Mouse (Mus musculus) adrenal gland (tissue): ENCODE results near the gene Adgrl3.

Experiments used
- intact Hi-C: fragments of 180-260 bp; cut with DNase I; formaldehyde crosslinking; loops from one replicate; pipeline ENCODE4 v1.15.1; 2025

Adgrl3 gene

GRCm38 (mm10) chr5:81073875-81074274 is 53.9 kb downstream of the Adgrl3 start:
- intact Hi-C loops, result no loop called here

- intact Hi-C loops, result no loop called here
These were observed 56.4 kb downstream of the Adgrl3 start for GRCm38 (mm10) chr5:81076377-81076776.

GRCm38 (mm10) chr5:81077031-81077430 is 57.1 kb downstream of the Adgrl3 start:
- intact Hi-C loops, result no loop called here

- intact Hi-C loops, result no loop called here
These were observed 58.1 kb downstream of the Adgrl3 start for GRCm38 (mm10) chr5:81077990-81078389.

DNA sequence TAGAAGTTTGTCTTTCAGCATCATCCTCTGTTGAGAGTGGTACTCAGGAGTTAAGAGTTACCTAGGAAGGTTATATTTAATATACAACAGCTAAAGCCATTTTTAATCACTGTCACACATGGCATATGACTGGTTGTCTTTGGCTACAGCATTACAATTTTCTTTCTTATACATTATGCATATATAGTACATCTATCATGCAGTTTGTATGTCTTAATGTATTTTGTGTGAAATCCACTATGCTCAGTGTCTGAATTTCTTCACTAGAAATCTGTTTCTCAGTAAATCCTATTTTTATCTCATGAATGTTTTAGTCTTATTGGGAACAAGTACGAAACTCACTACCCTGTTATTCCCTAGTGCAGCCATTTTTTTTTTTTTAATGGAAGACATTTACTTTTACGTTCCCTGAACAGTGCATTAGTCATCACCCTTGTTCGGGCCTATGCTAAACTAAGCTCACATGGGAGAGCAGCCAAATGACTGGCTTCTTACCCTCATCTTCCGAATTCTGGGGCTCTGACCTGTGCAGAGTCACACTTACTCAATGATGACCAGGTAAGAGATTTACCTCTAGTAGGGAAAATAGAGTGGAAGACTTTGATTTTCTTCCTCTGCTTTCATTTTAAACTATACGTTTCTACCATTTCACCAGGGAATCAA is 63.9 kb downstream of the Adgrl3 start:
- intact Hi-C loops, result no loop called here

DNA sequence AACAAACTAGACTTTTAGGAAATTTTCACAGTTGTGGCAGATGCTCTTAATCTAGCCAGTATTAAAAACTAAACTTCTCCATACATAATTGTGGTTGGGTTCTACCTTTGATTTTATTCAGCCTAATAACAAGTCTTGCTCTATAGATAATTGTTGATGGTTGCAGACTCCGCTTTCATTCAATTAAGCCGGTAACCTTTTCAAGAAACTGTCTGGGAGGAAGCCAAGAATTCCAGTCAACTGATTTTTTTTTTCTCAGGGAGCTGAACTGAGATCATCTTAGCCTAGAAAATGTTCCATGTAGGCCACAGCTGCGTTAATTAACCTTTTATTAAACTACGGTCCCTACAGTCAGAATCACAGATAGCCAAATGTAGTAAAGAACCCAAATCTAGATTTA is 65.2 kb downstream of the Adgrl3 start:
- intact Hi-C loops, result no loop called here

GRCm38 (mm10) chr5:81088667-81089066 is 68.7 kb downstream of the Adgrl3 start:
- intact Hi-C loops, result no loop called here

- intact Hi-C loops, result no loop called here
These were observed 74.7 kb downstream of the Adgrl3 start for GRCm38 (mm10) chr5:81094618-81095017.

DNA sequence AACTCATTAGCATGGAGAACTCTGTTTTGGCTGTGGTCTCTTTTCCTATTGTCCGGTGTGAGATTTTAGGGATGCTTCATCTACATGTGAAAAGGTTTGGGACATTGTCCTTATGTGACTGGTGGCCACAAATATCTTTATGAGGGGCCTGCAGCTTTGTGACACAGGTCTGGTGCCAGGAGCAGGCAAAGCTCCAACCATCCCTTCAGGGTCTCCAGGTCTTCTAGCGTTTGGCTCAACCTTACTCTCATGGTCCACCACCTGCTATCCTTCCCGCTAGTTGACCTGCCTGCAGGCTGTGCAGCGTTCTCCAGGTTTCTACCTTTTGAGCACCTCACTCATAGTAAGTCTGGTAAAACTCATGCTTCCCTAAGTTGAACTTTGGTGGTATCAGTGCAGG is 77.2 kb downstream of the Adgrl3 start:
- intact Hi-C loops, result no loop called here

DNA sequence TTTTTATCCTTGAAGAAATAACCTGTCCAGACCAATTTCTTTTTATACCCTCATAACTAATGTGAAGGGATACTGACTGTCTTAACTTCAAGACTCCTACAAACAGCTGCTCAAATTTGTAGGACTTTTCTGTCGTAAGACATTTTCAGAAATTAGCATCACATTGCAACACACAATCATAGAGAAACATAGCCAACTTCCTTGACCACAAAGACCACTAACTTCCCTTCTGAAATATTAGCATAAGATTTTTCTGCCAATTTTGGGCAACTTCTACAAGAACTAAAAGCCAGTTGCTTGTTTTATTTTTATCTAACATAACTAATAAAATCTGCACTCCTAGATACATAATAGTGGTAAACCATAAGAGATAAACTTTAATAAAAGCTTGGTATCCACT is 87.5 kb downstream of the Adgrl3 start:
- intact Hi-C loops, result no loop called here

- intact Hi-C loops, result no loop called here
These were observed 104.5 kb downstream of the Adgrl3 start for GRCm38 (mm10) chr5:81124483-81124882.

DNA sequence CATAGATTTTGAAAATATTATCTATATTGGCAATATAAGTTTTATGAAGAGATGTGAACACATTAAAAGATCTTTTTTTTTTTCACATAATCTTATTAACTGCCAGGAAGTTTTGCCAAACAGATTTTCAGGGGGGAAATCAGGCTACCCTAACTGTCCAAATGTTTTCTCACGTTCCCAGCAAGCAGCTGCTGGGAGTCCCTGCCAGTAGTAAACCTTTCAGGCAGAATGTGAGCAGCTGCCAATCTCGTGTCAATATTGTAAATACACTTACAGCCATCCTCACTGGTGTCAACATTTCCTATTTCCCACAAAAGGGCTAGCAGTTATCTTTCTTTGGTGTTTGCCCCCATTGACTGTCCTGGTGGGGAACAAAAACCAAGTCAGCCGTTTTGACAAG is 107.7 kb downstream of the Adgrl3 start:
- intact Hi-C loops, result no loop called here

- intact Hi-C loops, result no loop called here
These were observed 116.5 kb downstream of the Adgrl3 start for GRCm38 (mm10) chr5:81136394-81136793.

DNA sequence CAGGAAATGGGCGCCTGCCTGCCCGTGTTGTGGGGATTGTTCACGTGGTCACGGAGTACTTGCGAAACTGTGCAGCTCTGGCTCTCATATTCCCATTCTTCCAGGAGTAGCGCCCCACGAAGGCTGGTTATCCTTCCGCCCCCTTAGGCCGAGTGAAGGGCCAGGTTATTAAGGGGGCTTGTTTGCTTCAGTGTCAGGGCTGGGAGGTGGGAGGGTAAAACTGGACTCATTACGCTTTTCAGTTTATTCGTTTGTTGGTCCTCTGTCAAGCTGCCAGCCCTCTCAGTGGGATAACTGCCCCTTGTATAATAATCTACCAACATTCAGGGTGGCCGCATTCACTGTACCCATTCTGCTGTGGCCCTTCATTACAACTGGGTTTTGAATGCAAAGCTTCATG is 135.9 kb downstream of the Adgrl3 start:
- intact Hi-C loops, result no loop called here

DNA sequence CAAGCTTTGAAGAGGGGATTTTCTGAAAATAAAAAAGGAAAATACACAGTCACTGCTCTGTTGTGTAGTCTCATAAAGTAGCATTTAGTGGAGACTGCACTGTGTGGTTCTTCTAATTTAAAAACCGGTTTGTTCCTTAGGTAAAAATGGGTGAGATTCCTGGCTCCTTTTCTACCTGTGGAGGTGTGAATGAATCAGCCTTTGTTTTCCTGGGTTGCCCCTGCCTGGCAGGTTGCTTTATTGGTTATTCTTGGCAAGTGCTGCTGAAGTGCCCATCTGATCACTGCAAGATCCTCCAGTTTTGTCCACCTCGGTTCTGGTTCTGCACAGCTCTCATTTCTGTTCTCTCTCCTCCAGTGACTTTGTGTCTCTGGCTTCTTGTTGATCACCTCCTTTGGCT is 136.3 kb downstream of the Adgrl3 start:
- intact Hi-C loops, result no loop called here

DNA sequence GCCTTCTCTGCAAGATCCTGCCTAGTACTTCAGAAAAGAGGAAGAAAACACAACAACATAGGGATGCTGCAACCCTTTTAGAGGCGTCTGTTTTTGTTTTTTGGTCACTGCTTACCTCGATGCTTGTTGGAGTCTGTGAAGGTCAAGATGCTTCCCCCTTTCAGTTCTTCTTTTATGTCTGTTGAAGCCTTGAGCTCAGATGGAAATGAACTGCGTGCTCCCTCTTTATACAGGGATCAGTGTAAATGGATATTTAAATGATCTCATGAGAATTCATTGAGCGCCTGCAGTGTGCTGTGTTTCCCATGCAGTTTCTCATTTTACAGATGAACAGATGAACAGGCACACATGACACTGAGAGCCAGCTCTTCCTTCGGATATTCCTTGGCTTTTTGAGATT is 136.9 kb downstream of the Adgrl3 start:
- intact Hi-C loops, result no loop called here

DNA sequence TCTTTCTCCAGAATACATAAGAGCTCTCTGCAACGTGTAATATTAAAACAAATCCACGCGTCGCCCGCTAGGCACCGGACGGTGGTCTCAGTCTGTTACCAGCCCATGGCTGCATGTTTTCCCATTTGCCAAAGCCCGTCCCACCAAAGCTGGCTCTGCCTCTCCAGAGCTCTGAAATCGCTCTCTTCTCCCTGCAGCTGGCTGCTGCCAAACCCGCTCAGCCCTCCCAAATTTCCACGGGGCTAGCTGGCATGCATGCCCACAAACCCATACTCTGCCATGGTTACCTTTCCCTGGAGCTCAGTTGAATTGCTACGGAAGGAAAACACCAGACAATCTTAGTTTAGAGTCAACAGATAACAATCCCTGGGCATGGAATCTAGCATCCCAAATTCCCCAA is 139.1 kb downstream of the Adgrl3 start:
- intact Hi-C loops, result no loop called here

- intact Hi-C loops, result no loop called here
These were observed 140.5 kb downstream of the Adgrl3 start for GRCm38 (mm10) chr5:81160431-81160830.

DNA sequence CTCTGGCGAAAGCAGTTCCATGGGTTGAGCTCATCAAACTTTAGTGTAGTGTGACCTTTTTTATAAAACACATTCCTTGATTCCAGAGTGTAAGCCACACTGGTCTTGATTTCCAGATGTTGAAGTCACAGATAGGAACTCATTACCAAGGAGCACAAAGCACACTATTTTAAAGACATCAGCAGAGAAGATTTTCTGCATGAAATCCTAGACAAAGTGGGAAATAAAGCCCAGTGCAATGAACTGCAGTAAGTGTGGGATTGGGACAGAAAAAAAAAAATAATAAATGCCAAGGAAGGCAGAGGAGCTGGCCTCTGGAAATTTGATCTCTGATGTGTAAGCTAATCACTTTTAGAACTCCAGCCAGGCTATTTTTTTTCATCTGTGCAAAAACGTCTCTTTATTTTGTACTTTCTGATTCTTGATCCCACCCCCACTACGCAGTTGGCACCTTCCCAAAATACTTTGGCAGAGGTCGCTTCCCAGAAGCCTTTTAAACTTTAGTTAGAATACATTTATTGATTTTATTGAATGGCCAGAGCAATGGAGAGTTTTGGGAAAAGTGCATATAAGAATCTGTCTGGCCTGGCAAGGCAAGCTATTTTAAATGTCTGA is 169.0 kb downstream of the Adgrl3 start:
- intact Hi-C loops, result no loop called here

DNA sequence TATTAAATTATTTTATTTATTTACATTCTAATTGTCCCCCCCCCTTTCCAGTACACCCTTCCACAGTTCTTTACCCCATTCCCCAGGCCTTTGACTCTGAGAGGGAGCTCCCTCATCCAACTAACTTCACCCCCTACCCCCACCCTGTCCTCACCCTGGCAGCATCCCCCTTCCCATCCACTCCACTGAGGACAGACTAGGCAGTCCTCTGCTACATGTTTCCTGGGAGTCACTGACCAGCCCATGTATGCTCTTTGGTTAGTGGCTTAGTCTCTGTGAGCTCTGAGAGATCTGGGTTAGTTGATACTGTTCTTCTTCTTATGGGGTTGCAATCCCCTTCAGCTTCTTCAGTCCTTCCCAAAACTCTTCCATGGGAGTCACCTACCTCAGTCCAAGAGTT is 180.4 kb downstream of the Adgrl3 start:
- intact Hi-C loops, result no loop called here

GRCm38 (mm10) chr5:81201885-81202284 is 181.9 kb downstream of the Adgrl3 start:
- intact Hi-C loops, result no loop called here

DNA sequence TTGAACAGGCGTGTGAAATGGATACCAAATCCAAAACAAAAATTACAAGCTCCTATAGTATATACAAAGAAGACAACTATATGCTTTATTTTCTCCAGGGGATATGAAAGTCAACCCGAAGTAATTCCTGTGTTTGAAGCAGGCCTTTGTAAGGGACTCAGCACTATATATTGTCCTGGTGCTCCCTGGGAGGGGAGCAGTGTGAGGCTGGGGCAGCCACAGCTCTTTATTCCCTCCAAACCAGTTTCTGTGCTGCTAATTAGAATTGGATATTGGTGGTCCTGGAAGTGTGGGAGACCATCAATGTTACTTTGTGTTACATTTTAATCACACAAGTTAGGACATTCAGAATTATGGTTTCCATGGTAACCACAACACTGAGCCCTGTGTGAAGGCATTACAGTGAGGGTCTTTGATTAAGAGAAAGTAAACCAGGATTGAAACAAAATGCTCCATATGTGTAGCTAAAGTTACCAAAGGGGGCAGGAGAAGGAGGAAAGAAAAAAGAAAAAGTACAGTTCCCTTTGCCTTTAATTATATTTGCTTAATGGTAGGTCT is 198.6 kb downstream of the Adgrl3 start:
- intact Hi-C loops, result no loop called here

- intact Hi-C loops, result no loop called here
These were observed 204.5 kb downstream of the Adgrl3 start for GRCm38 (mm10) chr5:81224465-81224864.
